Mouse (Mus musculus) thymus, postnatal 10 days (tissue): ENCODE measurements around the gene Cxcl1.
"Not testable (repeated sequence)": the region's sequence is repeated elsewhere in the genome, so short reads cannot be mapped to it uniquely, and the experiment has no call there.

Experiments
- DNase-seq, 2 experiments: peaks; one replicate each; pipeline ENCODE4 v3.0.0; 2021; ENCODE audit warnings: low spot score in 2 of 2

Cxcl1 gene

DNA sequence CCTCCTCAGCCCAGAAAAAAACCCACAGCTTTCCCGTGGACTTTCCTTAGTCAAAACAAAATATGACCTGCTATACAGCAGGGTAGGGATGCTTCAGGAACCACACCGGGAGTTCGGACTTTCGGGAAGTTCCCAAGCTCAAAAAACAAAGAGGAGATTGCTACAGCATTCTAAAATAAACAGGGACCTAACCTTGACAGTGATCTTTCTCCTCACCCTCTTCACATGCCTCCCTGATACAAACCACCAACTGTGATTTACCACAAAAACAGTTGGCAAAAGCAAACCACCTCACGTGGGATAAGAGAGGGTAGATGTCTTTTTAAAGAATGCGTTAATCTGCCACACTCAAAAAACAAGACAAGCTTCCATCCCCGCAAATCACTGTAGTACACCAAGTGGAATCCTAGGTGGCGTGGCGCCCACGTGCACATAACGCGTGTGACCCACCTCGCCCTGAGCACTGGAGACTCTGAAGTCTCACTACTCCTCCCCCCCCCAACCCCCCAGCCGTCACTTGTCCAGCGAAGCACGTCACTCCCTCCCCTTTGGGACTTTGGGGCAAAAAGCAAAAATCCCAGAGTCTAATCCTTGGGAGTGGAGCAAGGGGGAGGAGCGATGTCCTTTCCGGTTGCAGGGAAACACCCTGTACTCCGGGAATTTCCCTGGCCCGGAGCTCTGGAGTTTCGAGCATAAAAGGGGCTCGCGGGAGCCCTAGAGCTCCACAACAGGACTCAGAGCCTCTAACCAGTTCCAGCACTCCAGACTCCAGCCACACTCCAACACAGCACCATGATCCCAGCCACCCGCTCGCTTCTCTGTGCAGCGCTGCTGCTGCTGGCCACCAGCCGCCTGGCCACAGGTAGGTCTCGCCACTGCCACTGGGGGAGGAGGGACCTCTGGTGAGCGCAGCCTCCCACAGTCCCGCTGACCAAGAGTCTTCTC is at the start of gene Cxcl1:
TSS of gene Cxcl1 (plus strand) at position 723 of the 945 bp plus-strand sequence.
- DNase-seq: no peak

DNA sequence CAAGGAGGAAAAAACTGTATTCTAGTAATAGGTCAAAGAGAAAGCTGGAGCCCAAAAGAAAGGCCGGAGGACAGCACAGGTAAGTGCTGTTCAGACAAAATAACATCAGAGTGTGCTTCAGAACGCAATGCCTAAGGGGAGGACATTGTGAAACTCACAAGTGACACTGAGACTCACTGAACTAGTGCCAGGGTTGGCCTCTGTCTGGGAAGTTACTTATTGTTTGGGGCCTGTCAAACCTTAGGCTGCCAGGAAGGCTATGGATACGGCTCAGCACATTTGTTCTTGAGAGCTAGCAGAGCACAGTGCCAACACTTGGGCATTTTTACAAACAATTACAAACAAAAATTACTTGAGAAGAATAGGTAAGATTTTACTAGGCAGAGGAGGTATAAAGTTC is 47.1 kb upstream of the Cxcl1 start:
- no peak for DNase-seq

DNA sequence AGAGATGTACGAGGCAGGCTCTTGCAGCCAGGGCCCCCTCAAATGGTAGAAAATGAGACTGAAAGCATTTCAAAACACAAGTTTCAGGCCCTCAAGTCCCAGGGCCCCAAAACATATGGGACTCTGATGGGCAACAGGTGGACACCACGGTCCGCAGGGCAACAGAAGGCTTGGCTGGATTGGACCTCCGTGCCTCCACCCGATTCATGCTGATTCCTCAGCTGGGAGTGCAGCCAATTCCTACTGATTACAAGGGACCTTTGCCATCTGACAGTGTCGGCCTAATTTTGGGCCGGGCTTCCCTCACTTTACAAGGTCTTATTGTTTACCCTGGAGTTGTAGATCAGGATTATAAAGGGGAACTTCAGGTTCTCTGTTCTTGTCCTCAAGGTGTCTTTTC is 40.9 kb upstream of the Cxcl1 start:
- not testable (repeated sequence) for DNase-seq

DNA sequence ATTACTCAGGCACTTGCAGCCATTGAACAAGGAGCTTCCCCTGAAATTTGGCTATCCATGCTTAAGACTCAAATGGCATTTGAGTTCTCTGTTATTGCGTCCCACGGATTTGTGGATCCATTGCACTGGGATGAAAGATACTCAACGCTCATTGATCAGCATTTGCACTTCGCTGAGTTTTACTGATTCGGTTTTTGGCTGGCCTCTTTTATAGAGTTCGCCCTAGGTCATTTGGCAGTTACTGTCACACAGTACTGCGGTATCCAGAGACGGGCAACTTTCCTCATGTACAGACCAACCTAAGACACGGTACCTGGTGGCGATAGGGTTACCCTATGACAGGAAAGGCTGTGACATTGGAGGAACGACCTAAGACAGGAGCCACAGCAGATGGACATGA is 39.6 kb upstream of the Cxcl1 start:
- not testable (repeated sequence) for DNase-seq

DNA sequence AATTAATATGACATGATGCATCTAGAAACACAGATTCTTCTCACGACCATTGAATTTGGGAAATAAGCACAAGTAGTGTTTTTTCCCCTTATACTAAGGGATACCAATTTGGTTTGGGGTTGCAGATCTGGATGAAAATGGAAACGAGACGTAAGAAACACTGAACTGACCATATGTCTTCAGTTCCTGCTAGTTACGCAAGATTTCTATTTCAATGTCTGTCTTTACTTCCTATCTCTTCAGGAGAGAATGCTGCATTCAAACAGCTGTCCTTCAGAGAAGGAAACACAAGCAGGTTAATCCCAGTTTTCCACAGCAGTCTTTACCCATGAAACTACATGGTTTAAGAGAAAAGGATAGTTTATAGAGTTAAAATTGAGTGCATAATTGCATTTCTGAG is 37.8 kb upstream of the Cxcl1 start:
- no peak for DNase-seq

DNA sequence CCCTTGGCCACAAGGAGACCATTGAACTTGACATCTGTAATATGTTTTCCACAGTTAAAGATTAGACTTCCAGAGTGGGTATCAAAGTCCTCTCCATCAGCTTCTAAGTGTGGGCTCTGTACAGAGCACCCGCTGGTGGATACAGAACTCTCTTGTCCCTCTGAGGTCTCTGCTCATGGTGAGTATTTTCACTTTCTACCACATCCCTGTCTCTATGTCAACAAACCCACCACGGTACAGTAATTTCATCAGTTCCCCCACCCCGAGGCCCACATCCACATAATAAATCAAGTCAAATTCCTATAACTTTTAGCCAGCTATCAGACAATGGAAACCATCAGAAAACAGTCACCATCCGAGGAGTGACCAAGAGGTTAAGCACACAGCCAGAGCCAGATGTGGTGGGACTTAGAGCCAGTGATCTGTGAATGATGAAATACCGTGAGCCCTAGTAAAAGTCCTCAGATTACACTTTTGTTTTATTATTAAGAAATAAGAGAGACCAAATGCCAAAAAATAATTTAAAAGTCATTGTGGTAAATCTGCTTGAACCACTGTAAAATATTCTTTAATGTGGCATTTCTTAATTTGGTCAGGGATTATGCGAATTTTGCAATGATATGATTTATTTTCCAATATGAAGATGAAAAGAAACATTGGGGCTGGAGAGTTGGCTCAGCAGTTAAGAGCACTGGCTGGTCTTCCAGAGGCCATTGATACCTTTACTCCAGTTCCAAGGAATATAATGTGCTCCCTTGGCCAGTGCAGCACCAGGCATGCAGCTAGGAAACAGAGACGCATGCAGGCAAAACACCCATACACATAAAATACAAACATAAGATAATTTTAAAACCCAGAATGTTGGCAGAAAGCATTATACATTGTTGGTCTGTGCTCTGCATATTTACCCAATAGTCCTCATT is 35.5 kb upstream of the Cxcl1 start:
- no peak for DNase-seq

DNA sequence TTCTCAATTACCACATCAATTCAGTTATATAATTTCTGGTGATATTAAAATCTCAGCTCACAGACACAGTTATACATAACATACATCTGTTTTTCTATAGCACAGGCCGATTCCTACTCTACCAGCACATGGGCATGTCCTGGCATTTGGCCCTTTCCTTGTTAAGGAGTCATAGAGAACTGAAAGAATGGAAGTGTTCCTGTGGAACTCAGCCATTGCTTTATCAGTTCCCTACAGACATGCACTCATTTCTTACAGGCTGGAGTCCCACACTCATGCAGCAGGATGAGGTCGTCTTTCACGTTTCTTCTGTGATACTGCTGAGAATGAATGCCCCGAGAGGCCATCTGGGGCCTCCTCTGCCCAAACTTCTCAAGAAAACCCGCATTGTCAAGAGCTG is 33.6 kb upstream of the Cxcl1 start:
- no peak for DNase-seq

DNA sequence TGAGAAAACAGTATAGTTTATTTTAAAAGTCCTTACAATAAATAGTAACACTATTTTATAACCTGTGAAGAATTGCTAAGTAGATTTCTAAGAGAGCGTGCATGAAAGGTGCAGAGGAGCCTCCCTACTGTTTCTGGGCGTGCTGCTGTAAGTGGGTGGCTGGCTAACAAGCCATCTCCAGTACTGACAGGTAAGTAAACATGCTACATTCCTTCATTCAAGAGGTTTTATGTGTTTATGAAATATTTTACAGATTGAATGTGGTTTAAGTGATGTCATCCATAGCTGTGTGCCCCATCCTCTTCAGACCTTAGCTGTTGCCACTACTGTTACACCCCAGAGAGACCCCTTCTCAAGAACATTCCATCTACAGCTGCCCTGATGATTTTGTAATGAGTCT is 32.6 kb upstream of the Cxcl1 start:
- DNase-seq: no peak

DNA sequence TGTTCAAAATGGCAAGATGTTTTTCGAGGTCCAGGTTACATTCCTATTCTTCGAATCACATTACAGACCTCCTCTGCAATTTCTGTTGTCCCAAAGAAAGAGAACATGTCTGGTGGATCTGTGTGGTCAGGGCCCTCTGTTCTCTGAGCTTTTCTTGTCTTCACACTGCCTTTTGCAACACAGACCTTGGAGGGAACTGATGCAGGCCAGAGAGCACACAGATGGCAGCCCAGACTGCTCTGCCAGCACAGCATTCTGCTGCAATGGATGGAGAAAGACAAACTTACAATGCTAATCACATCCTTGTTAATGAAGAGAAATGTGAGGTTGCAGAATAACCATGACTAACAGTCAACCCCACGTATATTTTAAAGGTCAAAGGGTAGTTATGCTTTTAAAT is 32.0 kb upstream of the Cxcl1 start:
- DNase-seq: no peak

DNA sequence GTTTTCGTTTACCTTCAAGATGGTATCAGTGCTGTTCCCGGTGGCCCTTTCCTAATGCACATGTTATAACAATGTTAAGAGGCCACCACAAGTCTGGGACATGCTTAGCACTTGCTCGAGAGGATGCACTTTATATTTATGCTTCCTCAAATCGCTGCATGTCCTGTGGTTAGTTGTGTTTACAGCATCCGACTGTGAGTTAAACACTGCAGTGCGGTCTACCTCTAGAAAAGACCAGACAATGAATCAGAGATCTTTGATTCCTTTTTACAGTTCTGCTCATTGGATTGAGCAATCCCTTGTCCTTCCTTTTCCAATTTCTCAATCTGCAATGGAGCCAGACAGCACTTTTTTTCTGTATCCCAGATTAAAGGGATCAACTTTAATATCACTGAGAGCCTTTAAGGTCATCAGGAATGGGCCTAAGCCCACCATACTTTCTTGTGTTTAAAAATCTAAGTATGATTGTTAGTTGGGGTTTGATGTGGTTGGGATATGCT is 29.1 kb upstream of the Cxcl1 start:
- DNase-seq: no peak

DNA sequence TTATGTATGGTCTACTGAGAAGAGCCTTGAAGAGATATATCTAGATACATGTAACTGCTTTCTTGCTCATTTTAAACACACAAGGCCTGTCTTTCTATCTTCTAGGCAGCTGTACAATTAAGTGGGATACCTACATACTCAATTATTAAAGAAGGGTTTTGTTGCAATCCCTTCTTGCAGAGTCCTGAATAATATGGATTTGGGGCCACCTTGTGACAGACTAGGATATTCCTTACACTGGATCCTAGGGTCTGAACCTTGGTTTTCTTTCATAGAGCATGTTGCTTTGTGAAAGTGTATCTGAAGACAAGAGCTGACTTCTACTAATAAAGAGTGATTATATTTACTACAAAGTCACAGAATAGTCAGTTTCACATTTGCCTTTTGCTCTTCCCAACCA is 24.3 kb upstream of the Cxcl1 start:
- DNase-seq: no peak

DNA sequence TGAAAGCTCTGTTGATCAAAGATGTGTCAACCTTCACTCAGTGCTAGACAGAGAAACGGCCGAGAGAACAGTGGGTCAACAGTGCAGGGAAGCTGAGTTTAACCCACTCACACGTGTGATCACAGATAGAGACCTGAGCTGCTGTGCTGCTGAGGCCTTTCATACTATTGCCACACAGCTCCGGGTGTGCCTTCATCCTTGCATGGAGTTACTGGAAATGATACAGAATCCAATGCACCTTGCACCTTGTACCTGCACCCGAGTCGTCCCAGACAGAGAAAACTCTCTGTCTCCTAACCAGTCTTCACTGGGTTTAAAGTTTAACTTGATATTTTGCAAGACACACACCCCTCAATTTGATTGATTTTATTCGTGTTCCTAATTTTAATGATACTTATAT is 18.7 kb upstream of the Cxcl1 start:
- DNase-seq: no peak

DNA sequence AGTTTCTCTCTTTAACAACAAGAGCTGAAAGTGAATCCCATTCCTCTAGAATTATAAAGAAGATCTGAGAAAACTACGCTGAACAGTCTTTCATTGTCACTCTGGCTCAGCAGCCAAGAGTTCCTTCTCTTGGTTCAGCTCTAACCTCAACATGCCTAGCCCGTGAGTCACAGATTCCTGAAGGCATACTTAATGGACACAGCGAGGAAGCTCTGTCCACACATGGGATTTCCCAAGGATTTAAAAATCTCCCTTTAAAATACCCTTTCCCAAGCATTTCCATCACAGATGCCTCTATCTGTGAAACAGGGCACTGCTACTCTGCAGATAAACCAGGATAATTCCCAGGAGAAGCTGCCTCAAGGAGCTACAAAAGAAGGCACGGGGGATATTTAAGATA is 15.0 kb upstream of the Cxcl1 start:
- no peak for DNase-seq

DNA sequence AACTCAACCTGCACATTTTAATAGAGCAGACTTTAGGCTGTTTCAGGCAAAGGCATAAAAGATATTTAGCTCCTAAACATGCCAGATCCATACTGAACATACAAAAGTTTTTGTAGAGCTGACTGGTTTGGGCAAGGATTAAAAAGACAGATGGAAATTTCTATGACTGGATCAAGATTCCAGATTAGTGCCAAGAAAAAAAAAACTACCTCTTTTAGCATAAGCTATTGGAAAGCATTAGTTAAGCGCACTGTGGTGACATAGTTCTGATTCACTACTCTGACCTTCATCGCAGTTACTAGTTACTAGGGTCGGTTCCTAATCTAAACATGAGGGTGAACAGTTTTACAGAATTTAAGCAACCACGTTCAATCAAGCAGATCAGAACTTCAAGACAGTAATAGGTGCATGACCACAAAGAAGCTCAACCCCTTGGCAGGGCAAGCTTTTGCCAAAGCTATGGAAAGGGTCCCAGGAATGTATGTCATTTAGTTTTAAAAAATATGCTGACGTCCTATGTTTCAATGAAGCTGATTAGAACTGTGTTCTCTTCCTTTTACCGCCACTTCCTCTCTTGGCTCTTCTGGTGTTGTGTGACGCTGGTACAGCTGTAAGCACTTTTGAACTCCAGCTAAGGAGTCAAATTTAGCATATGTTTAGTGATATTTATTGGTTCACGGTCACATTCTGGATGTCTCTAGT is 14.4 kb upstream of the Cxcl1 start:
- no peak for DNase-seq

DNA sequence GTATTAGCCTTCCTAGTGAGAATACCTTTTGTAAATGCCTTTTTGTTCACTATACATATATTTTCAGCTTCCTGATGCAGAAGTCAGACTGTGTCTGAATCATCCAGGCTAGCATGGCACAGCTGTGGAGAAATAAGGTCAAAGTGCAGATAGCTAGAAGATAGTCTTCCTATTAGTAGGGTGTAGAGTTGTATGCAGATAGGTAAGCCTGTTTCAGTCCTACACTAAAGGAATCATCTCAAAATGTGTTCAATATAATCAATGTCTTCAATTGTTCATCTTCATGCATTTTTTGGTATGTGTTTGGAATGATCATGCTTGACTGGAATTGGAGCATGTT is 13.9 kb upstream of the Cxcl1 start:
- DNase-seq: no peak

DNA sequence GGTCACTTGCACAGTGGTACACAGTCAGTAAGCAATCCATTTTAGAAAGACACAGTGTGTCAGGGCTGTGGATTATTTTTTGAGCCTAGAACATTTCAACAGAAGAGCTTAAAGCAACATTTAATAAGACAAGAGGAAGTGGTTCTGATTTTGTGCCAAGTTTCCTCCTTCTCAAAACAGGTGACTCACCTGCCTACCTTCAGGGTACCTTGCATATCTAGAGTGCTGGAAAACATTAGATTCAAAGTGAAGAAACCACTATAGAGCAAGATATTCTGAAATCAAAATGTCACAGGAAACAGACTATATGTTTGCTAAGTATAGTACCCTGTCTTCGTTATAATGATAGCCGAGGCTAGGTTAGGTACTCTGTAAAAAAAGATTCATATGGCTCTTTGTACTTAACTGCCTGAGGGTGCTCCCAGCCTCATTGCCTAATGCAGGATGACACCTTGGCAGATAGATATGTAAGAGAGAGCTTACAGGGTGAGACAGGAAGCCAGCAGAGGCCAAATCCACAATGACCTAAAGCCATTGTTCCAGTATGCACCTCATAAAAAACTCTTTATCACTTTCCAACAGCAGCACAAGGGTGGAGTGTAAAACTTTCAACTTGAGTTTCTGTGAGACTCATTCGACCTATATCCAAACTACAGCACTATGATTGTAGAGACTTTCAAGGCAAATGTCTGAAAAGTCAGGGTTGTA is 11.6 kb upstream of the Cxcl1 start:
- DNase-seq: no peak

DNA sequence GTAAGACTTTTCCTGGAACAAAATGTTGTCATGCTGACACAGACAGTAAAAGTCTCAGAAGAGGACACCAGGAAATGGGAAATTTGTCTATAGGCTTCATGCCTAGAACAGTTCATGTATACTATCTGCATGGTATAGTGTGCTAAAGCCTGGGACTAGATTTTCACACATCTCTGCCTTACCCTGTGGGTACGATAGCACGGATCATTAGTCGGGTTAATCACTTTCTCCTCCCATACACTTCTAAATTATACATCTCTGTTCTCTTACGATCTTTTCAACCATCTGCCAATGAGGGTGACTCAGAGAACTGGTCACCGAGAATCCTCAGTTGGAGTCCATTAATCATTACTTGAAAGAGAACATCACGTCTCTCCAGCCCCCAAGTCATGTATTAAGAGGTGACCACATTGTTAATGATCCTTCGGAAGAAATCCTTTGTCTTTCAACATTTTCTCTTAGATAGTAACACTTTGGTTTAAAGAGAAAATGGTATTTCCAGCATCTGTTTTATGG is 10.6 kb upstream of the Cxcl1 start:
- no peak for DNase-seq

DNA sequence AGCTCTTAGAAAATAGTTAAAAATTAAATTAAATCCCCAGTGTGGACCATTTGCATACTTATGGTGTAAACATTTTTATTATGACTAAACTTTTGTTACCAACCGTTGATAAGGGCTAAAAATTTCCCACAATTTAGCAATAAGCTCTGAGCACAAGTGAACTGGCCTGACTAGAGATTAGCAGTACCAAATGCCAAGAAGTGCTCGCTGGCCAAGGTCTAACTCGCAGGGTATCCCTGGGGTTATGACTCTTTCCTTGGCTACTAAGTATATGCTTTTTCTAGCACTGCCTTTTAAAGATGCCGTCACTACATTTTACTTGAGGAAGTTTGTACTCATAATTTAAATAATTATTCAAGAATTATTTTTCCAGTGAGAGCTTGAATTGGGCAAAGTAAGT is 10.0 kb upstream of the Cxcl1 start:
- DNase-seq: no peak

DNA sequence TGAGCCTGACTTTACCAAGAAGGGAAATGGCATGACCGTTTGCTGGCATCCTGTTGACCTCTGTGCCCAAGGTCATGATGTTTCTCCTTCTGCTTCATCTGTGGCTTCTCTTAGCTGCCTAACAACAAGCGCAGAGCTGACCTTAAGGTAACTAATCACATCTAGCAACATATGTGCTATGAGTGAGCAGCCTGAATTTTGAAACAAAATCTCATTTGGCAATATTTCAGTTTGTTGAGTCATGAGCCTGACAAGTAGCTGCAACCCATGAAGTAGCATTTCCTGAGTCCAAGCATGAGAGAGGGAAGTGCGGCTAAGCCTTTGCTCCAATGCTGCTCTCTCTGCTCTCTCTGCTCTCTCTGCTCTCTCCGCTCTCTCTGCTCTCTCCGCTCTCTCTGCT is 9.4 kb upstream of the Cxcl1 start:
- no peak for DNase-seq

DNA sequence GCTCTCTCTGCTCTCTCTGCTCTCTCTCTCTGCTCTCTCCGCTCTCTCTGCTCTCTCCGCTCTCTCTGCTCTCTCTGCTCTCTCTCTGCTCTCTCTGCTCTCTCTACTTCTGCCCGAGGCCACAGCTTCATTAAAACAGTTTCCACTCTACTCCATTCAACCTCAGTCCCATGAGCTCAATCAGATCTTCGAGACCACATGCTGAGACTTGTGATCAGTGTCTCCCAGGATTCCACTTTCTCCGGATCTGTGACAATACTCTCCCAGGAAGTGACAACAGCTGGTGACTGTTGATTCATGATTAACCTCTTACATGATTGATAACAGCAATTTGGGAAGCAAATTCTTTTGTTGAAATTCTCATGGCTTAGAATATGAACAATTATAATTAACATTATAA is 8.9 kb upstream of the Cxcl1 start:
- DNase-seq: no peak

DNA sequence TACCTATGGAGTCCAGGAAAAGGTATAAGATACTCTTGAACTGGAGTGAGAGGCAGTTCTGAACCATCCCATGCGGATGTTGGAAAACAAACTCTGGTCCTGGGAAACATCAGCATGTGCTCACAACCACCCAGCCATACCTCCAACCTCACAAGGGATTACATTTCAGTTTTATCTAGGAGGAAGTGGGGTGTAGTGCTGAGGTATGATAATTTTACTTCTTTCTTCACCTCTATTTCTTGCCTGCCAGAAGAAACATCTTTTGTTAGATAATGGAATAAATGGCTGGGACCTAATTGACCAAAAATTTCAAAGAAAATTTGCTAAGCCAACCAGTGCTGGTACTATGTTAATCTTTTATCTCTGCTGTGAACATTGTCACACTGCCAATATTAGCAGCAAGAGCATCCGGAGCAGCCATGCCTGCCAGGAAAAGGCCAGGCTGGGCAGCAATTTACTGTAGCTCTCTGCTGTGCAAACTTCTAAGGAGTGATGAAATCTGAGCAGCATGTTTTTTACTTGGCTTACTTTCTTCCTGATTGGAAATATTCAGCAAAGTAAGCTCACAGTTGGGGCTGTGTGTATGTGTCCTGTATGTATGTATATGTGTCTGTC is 6.3 kb upstream of the Cxcl1 start:
- DNase-seq: no peak
